30 mouse cellular contexts compared by ENCODE assay signal in genomic region chr10:70237936-70238335, GRCm38 (mm10). TPM values are rescaled to one million over a fixed set of nuclear protein-coding genes. Genes with fewer than 3 reads are reported as not detected.
"Had no signal": no experiment of that assay in that cellular context is flagged by ENCODE, and none has a peak within 500 bp of the region (broad histone marks: within the 10 kb centered on the region; RNA-seq: fewer than 3 reads in every experiment).

No protein-coding gene starts in this region.

- H3K36me3 ChIP-seq: embryonic facial prominence, embryonic 10.5 days; embryonic facial prominence, embryonic 12.5 days; embryonic facial prominence, embryonic 13.5 days; embryonic facial prominence, embryonic 15.5 days; forebrain, embryonic 10.5 days; forebrain, embryonic 12.5 days; forebrain, embryonic 15.5 days had no signal

- H3K4me3 ChIP-seq: embryonic facial prominence, embryonic 10.5 days; embryonic facial prominence, embryonic 12.5 days; embryonic facial prominence, embryonic 13.5 days; embryonic facial prominence, embryonic 15.5 days; erythroblast, embryonic 14.5 days; forebrain, embryonic 10.5 days; forebrain, embryonic 12.5 days; forebrain, embryonic 13.5 days; forebrain, embryonic 15.5 days; gastrocnemius, adult 2 months; heart, adult 2 months had no signal

- ATAC-seq: forebrain, embryonic 13.5 days; forebrain, embryonic 14.5 days; forebrain, embryonic 15.5 days; forebrain, embryonic 16.5 days; forebrain, postnatal 0 days had no signal

- H3K9me3 ChIP-seq: embryonic facial prominence, embryonic 10.5 days; embryonic facial prominence, embryonic 12.5 days; embryonic facial prominence, embryonic 13.5 days; embryonic facial prominence, embryonic 15.5 days; forebrain, embryonic 10.5 days; forebrain, embryonic 12.5 days; forebrain, embryonic 13.5 days; forebrain, embryonic 15.5 days had no signal

- DNase-seq: cerebellum, adult 2 months; cerebellum, adult 8-10 months; cerebellum, adult 9-10 months; cerebellum, adult 9-11 months; cerebellum, postnatal 10 days; cerebellum, postnatal 14 days; cerebellum, postnatal 25 days; cerebellum, postnatal 36 days; embryo, embryonic 11 days; forebrain, postnatal 0 days; gastrocnemius, adult 2 months; gastrocnemius, postnatal 10 days; gastrocnemius, postnatal 14 days; gastrocnemius, postnatal 25 days; gastrocnemius, postnatal 36 days; heart, adult 18-20 months; heart, adult 2 months had no signal

- H3K9ac ChIP-seq: embryonic facial prominence, embryonic 12.5 days; embryonic facial prominence, embryonic 13.5 days; embryonic facial prominence, embryonic 15.5 days; forebrain, embryonic 12.5 days; forebrain, embryonic 13.5 days; forebrain, embryonic 15.5 days; forebrain, postnatal 0 days had no signal

- H3K27me3 ChIP-seq: forebrain, embryonic 15.5 days had no signal

- H3K4me1 ChIP-seq: embryonic facial prominence, embryonic 12.5 days; embryonic facial prominence, embryonic 13.5 days; embryonic facial prominence, embryonic 15.5 days; forebrain, embryonic 10.5 days; forebrain, embryonic 12.5 days; forebrain, embryonic 13.5 days; forebrain, embryonic 15.5 days had no signal

- H3K4me2 ChIP-seq: embryonic facial prominence, embryonic 12.5 days; embryonic facial prominence, embryonic 13.5 days; embryonic facial prominence, embryonic 15.5 days; forebrain, embryonic 12.5 days; forebrain, embryonic 13.5 days; forebrain, embryonic 15.5 days had no signal

- H3K27ac ChIP-seq: embryonic facial prominence, embryonic 10.5 days; embryonic facial prominence, embryonic 12.5 days; embryonic facial prominence, embryonic 13.5 days; embryonic facial prominence, embryonic 15.5 days; forebrain, embryonic 10.5 days; forebrain, embryonic 12.5 days; forebrain, embryonic 13.5 days; forebrain, embryonic 15.5 days; gastrocnemius, adult 2 months; heart, adult 2 months had no signal

RNA-seq across cellular contexts. Expression of gene Slc16a9, which starts 7.0 kb away (rescaled TPM):
- polyA plus RNA-seq: erythroblast, embryonic 14.5 days had no signal

RNA-seq across cellular contexts. Expression of gene Mrln, which starts 33.5 kb away (rescaled TPM):
- total RNA-seq: common myeloid progenitor, adult 5-6 weeks; granulocyte monocyte progenitor cell, adult 5-6 weeks had no signal
- polyA plus RNA-seq: erythroblast, embryonic 14.5 days; forebrain, embryonic 13.5 days; forebrain, embryonic 14.5 days; forebrain, embryonic 16.5 days had no signal
